Mouse (Mus musculus) liver, embryonic 12.5 days (tissue): ENCODE results near the gene Dennd5a. TPM values are rescaled to one million over a fixed set of nuclear protein-coding genes. Genes with fewer than 3 reads are reported as not detected.
"Not testable (repeated sequence)": the region's sequence is repeated elsewhere in the genome, so short reads cannot be mapped to it uniquely, and the experiment has no call there.

ENCODE experiments used
- ATAC-seq: fragments of 200-750 bp; cut with Nextera tagmentation; 2 replicates; pipeline ENCODE4 v1.8.0; 2017; ENCODE audit warnings: moderate number of reproducible peaks, mild to moderate bottlenecking, moderate library complexity
- H3K27ac ChIP-seq: fragments of 300-500 bp; sonication (generic); 2 replicates; pipeline ENCODE4 v1.5.1; 2016; ENCODE audit warnings: mild to moderate bottlenecking
- H3K27me3 ChIP-seq: fragments of 300-500 bp; sonication (generic); replicated peaks from 2 replicates; pipeline ENCODE4 v1.6.1; 2016; ENCODE audit warnings: mild to moderate bottlenecking, moderate library complexity
- H3K36me3 ChIP-seq: fragments of 300-500 bp; sonication (generic); 2 replicates; pipeline ENCODE4 v1.6.1; 2016; ENCODE audit warnings: mild to moderate bottlenecking, moderate library complexity
- H3K4me1 ChIP-seq: fragments of 300-500 bp; sonication (generic); 2 replicates; pipeline ENCODE4 v1.6.1; 2016
- H3K4me2 ChIP-seq: fragments of 300-500 bp; sonication (generic); 2 replicates; pipeline ENCODE4 v1.6.1; 2016; ENCODE audit warnings: mild to moderate bottlenecking, moderate library complexity
- H3K4me3 ChIP-seq: fragments of 300-500 bp; sonication (generic); 2 replicates; pipeline ENCODE4 v1.5.1; 2016; ENCODE audit warnings: mild to moderate bottlenecking, moderate library complexity
- H3K9ac ChIP-seq: fragments of 300-500 bp; sonication (generic); 2 replicates; pipeline ENCODE4 v1.6.1; 2016; ENCODE audit warnings: mild to moderate bottlenecking, moderate library complexity
- H3K9me3 ChIP-seq: fragments of 300-500 bp; sonication (generic); replicated peaks from 2 replicates; pipeline ENCODE4 v1.6.1; 2016; ENCODE audit warnings: mild to moderate bottlenecking, moderate library complexity
- WGBS: fragments of 180-500 bp; shearing (Covaris S2); methylation state at CpG from one replicate; pipeline ENCODE4 v1.1.7; 2016; ENCODE audit not compliant: insufficient replicate concordance; 5-methylcytosine and 5-hydroxymethylcytosine counted together
- polyA plus RNA-seq: library from polyadenylated mRNA; unstranded; fragments of >200 nt; fragmentation: Nextera tagmentation; extraction: Ambion mirVana; gene quantifications from 2 replicates; pipeline ENCODE4 v1.2.1, GENCODE M21; 2016

Gene Dennd5a
- polyA plus RNA-seq: 13.3 and 14.8 TPM in 2 replicates

DNA sequence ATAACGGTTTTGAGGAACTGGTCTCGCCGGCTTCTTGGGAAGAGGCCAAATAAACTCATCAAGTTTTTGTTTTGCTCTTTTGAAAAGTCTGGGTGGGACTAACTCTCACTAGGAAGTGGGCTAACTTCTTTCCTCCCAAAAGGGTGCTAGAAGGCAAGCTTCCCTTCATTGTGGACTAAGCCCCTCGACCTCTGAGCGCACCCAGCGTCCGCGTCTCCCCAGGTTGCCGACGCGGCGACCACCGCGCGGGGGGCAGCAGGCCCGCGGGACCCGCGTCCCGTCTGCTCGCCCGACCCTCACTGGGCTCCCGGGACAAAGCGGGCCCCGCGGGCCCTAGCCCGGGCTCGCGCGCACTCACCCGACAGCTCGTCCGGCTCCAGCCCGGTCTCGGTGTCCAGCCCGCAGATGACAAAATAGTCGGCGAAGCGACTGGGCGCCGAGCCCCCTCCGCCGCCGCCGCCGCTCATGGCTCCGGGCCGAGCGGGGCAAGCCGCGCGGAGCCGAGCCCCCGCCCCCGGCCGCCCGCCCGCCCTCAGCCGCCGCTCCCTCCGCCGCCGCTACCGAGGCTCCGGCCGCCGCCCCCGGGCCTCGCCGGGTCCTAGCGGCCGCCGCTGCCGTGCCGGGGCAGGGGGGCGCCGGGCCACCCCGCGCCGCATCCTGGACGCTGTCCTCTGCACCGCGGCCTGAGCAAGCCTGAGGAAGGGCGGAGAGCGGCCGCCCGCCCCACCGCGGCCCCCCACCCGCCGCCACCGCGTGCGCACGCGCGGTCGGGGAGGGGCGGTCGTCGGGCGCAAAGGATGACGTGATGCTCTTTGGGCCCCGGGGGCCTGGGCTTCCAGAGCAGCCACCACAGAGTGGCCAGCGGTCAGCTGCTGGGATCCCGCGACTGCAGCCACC, at the start of gene Dennd5a:
Gene Dennd5a (minus strand): TSS at position 755 of the 897 bp plus-strand sequence.
- Histone ChIP-seq H3K9ac (peak within 1 kb of the TSS; percentile 94), H3K4me1 (peaks cover 43% of the 10 kb centered on the region), H3K9me3 (0 out of 2 replicates have a peak, but pooled peaks cover 3% of the 10 kb centered on the region), H3K36me3 (no peaks in the 10 kb centered on the region), H3K4me2 (peak within 1 kb of the TSS; percentile 95), H3K27ac (peak within 1 kb of the TSS; percentile 80), H3K27me3 (peaks cover 7% of the 10 kb centered on the region; the same call in 1 of the 2 replicates), H3K4me3 (peak within 1 kb of the TSS; percentile 93)
- peak; percentile 86 for ATAC-seq
- WGBS: under 1% methylated on average over 106 of the region's 107 CpGs

GRCm38 (mm10) chr7:110009084-110009483, 48.8 kb upstream of the Dennd5a start:
- peaks cover 10% of the 10 kb centered on the region for H3K4me1 ChIP-seq
- no peak overlapping the region for H3K4me3 ChIP-seq
- no peak for ATAC-seq
- H3K9ac ChIP-seq: no peak overlapping the region
- H3K27ac ChIP-seq: no peak overlapping the region
- H3K27me3 ChIP-seq: peaks cover 6% of the 10 kb centered on the region
- no peaks in the 10 kb centered on the region for H3K9me3 ChIP-seq
- no peak overlapping the region for H3K4me2 ChIP-seq
- H3K36me3 ChIP-seq: no peaks in the 10 kb centered on the region
- WGBS: 83% methylated on average over 6 of the region's 6 CpGs

DNA sequence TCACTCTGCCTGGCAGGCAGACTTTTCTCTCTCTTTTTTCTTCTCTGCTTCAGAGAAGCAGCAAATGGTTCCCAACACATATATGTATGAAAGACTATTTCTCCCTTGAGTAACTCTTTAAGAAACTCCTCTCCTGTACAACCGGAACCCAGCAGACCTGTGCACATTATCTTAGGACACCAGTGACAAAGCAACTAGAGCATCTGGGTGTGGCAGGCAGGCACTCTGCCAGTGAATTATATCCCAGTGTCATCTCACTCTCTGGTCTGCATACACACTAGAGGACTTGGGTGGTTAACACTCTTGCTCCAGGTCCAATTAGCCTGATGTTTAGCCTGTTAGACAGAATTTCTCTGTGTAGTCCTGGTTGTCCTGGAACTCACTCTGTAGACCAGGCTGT, 48.2 kb upstream of the Dennd5a start:
- Histone ChIP-seq H3K4me2 (no peak overlapping the region), H3K9ac (no peak overlapping the region), H3K4me3 (no peak overlapping the region), H3K9me3 (no peaks in the 10 kb centered on the region), H3K27ac (no peak overlapping the region), H3K27me3 (peaks cover 6% of the 10 kb centered on the region), H3K36me3 (no peaks in the 10 kb centered on the region), H3K4me1 (peaks cover 10% of the 10 kb centered on the region)
- no peak for ATAC-seq
- 25% methylated on average over 1 of the region's 1 CpGs for WGBS

DNA sequence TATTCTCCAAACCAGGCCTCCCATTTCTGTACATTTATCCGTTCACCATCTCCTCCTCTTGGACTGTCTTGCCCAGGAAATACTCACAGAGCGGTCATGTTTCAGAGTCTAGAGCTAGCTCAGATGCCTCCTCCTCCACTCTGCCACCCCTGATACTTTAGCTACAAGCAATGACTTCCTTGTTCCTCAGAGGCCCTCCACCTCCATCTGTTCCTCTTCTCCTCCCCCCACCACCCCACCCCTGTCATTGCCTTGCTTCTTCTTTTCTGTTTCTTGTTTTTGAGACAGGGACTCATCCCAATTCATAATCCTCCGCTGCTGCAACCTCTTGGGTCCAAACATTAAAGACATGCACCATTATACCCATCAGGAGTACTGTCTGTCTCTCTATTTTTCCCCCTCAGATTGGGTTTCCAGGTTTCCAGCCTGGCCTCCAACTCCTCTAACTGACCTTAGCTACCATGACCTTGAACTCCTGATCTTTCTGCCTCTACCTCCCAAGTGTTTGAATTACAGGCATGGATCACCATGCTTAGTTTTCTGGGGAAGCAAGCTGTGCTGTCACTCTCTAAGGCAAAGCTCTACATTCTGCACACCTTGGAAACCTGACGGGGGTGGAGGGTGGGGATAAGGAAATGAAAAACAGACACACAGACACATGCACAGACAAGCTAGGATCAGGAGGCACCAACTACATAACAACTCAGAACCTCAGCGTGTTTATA, 46.4 kb upstream of the Dennd5a start:
- Histone ChIP-seq H3K9ac (no peak overlapping the region), H3K36me3 (no peaks in the 10 kb centered on the region), H3K4me1 (peaks cover 15% of the 10 kb centered on the region), H3K4me2 (no peak overlapping the region), H3K27me3 (peaks cover 24% of the 10 kb centered on the region), H3K27ac (no peak overlapping the region), H3K9me3 (no peaks in the 10 kb centered on the region), H3K4me3 (no peak overlapping the region)
- no peak for ATAC-seq
- WGBS: 53% methylated on average over 5 of the region's 5 CpGs

GRCm38 (mm10) chr7:110005976-110006375, 45.7 kb upstream of the Dennd5a start:
- Histone ChIP-seq H3K9ac (no peak overlapping the region), H3K36me3 (no peaks in the 10 kb centered on the region), H3K4me3 (no peak overlapping the region), H3K27me3 (peaks cover 27% of the 10 kb centered on the region), H3K27ac (no peak overlapping the region), H3K4me1 (peaks cover 15% of the 10 kb centered on the region), H3K4me2 (no peak overlapping the region), H3K9me3 (no peaks in the 10 kb centered on the region)
- no peak for ATAC-seq

GRCm38 (mm10) chr7:110002968-110003367, 42.7 kb upstream of the Dennd5a start:
- H3K27me3 ChIP-seq: peaks cover 27% of the 10 kb centered on the region
- H3K9ac ChIP-seq: no peak overlapping the region
- peak; percentile 47; the same call in 1 of the 2 replicates for ATAC-seq
- no peak overlapping the region for H3K27ac ChIP-seq
- no peak overlapping the region for H3K4me3 ChIP-seq
- H3K9me3 ChIP-seq: no peaks in the 10 kb centered on the region
- 10% methylated on average over 20 of the region's 20 CpGs for WGBS
- peak overlapping the region; percentile 42 for H3K4me2 ChIP-seq
- peaks cover 6% of the 10 kb centered on the region for H3K4me1 ChIP-seq
- H3K36me3 ChIP-seq: no peaks in the 10 kb centered on the region

DNA sequence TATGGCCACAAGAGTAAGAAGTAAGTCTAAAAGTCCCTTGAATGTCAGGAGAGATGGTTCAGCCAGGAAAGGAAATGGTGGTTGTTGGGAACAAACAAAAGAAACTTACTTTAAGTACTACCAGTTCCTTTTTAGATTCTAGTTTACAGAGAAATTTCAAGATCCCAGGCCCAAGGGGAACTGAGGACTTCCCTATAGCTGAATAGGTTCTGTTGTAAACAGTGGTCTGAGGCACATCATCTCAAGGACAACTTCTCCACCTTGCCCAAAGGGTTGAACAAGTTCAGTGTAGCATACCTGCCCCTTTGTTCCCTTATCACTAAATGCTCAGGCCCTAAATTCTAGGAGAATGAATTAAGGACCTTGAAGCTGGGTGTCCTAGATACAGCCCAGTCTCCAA, 41.8 kb upstream of the Dennd5a start:
- no peaks in the 10 kb centered on the region for H3K9me3 ChIP-seq
- H3K27ac ChIP-seq: no peak overlapping the region
- no peak overlapping the region for H3K9ac ChIP-seq
- no peak for ATAC-seq
- H3K27me3 ChIP-seq: peaks cover 27% of the 10 kb centered on the region
- H3K4me2 ChIP-seq: no peak overlapping the region
- H3K36me3 ChIP-seq: no peaks in the 10 kb centered on the region
- no peak overlapping the region for H3K4me3 ChIP-seq
- peaks cover 6% of the 10 kb centered on the region for H3K4me1 ChIP-seq

GRCm38 (mm10) chr7:109998388-109998787, 38.1 kb upstream of the Dennd5a start:
- Histone ChIP-seq H3K4me3 (no peak overlapping the region), H3K27me3 (peaks cover 19% of the 10 kb centered on the region), H3K27ac (no peak overlapping the region), H3K4me2 (no peak overlapping the region), H3K9ac (no peak overlapping the region), H3K9me3 (no peaks in the 10 kb centered on the region), H3K36me3 (no peaks in the 10 kb centered on the region), H3K4me1 (peaks cover 6% of the 10 kb centered on the region)
- ATAC-seq: no peak
- 71% methylated on average over 4 of the region's 4 CpGs for WGBS

DNA sequence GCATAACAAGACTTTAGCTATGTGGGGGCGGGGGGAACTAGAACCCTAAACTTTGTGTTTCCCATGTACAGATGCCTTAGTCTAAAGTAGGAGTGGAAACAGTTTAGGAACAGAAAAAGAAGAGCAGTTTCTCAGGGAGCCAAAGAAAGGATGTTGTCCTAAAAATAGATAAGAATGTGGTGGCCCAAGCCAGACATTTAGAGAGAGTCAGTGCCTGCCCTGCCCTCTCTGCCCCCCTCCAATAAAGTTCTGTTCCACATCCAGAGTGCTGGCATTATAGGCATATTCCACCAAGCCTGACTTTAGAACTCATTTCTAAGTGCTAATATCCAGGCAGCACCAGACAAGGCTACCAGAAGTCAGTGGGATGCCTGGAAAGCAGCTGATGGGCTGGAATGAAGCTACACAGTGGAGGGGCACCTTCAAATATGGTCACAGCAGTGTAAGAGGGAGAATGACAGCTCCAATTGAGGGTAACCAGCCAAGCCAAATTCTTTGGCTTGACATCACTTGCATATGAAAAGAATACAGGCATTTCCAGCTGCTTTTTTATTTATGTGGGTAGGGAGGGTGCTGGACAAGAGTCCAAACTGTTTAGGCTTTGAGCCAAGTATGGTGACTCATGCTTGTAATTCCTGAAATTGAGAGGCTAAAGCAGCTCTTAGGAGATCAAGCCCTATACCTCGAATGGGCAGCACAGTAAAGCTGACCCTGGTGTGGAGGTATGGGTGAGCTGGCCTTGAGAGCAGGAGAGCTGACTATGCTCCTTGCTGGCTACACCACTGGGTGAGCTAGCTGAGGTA, 33.1 kb upstream of the Dennd5a start:
- Histone ChIP-seq H3K4me3 (no peak overlapping the region), H3K27ac (no peak overlapping the region), H3K9ac (no peak overlapping the region), H3K36me3 (no peaks in the 10 kb centered on the region), H3K4me2 (no peak overlapping the region), H3K9me3 (no peaks in the 10 kb centered on the region), H3K27me3 (no peaks in the 10 kb centered on the region), H3K4me1 (no peaks in the 10 kb centered on the region)
- WGBS: 55% methylated on average over 2 of the region's 2 CpGs
- no peak for ATAC-seq

DNA sequence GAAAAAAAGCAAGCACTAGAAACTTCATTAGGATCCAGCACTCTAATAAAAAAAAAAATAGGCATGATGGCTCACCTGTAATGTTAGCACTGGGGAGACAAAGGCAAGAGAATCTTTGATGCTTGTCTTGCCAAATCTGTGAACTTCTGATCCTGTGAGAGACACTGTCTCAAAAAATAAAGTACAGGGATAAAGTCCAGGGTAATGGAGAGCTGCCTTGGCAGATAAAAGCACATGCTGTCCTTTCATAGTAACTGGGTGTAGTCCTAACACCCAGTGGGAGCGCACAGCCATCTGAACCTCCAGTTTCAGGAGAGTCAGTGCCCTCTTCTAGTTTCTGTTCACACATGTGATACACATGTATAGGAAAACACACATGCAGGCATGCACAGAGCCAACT, 31.0 kb upstream of the Dennd5a start:
- WGBS: 71% methylated on average over 1 of the region's 1 CpGs
- ATAC-seq: no peak
- no peaks in the 10 kb centered on the region for H3K36me3 ChIP-seq
- H3K27ac ChIP-seq: no peak overlapping the region
- no peaks in the 10 kb centered on the region for H3K27me3 ChIP-seq
- H3K4me1 ChIP-seq: peaks cover 6% of the 10 kb centered on the region
- H3K4me2 ChIP-seq: no peak overlapping the region
- no peak overlapping the region for H3K4me3 ChIP-seq
- H3K9ac ChIP-seq: no peak overlapping the region
- H3K9me3 ChIP-seq: no peaks in the 10 kb centered on the region

GRCm38 (mm10) chr7:109986775-109987174, 26.5 kb upstream of the Dennd5a start, which contains the start of gene Tmem41b:
Gene Tmem41b, minus strand, starts transcription at chr7:109986929.
- Histone ChIP-seq H3K9ac (peak within 1 kb of the TSS; percentile 81), H3K4me2 (peak within 1 kb of the TSS; percentile 82), H3K36me3 (peaks cover 21% of the 10 kb centered on the region), H3K4me3 (peak within 1 kb of the TSS; percentile 71), H3K4me1 (peaks cover 29% of the 10 kb centered on the region), H3K27ac (peak within 1 kb of the TSS; percentile 86)
- not testable (repeated sequence) for ATAC-seq, H3K9me3 ChIP-seq, H3K27me3 ChIP-seq
- 23% methylated on average over 6 of the region's 6 CpGs for WGBS
